Mouse (Mus musculus) left cerebral cortex, postnatal 36 days (tissue): ENCODE data around the gene Olfr855. TPM values are rescaled to one million over a fixed set of nuclear protein-coding genes. Genes with fewer than 3 reads are reported as not detected.

Experiments
- DNase-seq, 2 experiments: peaks; one replicate each; pipeline ENCODE4 v3.0.0; 2021 to 2022; ENCODE audit warnings: low spot score in 2 of 2, mixed read lengths in 1 of 2
- intact Hi-C: fragments of 180-260 bp; cut with DNase I; formaldehyde crosslinking; loops from one replicate; pipeline ENCODE4 v1.15.1; 2025
- total RNA-seq, 2 experiments: library from RNA; stranded (reverse); gene quantifications; 2 replicates each; pipeline ENCODE4 v1.2.3; 2021

The Olfr855 gene
- not detected for total RNA-seq

DNA sequence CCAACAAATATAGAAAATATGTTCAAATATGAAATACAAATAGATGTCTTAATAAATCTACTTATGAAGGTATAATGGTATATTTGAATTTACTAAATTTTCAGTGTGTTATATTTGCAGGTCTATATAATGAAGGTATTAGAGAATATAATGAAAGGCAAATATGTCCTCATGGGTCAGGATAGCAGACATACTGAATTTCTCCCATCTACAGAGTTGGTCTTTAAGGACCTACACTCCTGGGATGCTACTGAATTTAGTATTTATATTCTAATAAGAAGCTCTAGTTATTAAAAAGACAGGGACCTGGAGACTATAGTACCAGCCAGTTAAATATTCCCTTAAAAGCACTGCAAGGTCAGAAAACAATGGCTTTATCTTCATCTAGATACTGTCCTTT, at the start of gene Olfr855:
Gene Olfr855 (plus strand): TSS at position 301 of the 400 bp plus-strand sequence.
- no peak for DNase-seq
- intact Hi-C loops: no loop called here

DNA sequence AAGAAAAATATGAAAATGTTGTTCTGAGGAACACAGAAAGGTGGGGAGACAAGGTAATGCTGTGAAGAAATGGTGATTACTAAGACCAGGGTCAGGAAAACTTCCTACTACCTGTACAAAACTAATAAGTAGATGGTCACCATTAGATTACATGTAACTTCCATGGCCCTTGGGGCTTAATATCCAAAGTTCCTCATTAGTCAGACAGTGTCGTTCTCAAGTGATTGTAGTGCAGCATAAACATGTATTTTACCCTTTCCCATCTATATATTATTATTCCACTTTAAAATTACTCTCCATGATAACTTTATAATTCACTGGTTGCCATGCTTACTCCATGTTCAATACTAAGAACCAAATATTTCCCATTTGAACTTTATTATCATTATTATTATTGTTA, 41.4 kb upstream of the Olfr855 start, which contains the start of gene Olfr853:
Gene Olfr853 (minus strand): TSS at position 101 of the 400 bp plus-strand sequence.
- intact Hi-C loops: no loop called here
- DNase-seq: no peak

GRCm38 (mm10) chr9:19567282-19567681, 15.1 kb upstream of the Olfr855 start, which contains the start of gene Olfr854:
Olfr854 (minus strand) TSS chr9:19567382.
- intact Hi-C loops: no loop called here
- DNase-seq: no peak

GRCm38 (mm10) chr9:19621297-19621696, 38.9 kb downstream of the Olfr855 start:
- DNase-seq: no peak
- intact Hi-C loops: no loop called here

DNA sequence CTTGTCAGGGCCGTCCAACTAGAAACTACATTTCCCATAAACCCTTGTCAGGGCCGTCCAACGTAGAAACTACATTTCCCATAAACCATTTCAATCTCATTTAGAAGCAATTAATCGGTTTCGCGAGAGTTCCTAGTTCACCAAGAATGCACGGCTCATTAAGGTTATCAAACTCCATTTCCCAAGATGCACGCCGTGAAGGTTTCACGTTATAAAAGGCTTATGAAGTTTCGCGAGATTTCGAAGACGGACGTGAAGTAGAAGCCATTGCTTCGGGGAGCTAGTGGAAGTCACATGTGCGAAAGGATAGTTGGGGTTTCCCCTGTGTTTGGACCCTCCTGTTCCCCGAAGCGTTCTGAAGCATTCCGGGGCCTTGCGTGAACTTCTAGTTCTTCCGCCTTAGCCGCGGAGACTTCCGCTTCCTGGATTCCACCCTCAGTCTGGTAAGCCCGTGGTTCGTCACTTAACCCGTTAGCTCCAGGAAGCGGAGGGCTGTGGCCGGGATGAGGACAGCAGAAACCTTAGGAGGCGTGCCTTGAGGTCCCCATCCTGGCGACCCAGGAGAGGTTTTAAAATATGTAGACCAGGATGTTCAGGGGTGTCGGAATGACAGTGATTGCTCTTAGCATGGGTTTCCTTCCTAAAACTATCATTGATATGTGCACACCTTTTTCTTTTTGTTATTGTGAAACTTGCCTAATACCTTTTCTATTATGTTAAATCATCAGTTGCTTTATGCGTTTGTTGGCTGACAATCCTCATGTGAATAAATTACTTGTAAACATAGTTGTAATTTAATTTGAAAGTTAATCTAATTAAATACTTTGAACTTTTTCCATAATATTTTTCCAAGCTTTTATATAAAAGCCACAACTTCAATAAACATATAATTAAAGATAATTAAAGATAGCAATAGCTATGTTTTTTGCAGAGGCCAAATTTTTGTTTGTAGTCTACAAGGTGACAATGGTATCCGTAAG, 39.7 kb downstream of the Olfr855 start, which contains the start of gene Zfp317:
Gene Zfp317 (plus strand): TSS at position 260 of the 980 bp plus-strand sequence.
- DNase-seq: peak; percentile 89 to 91

GRCm38 (mm10) chr9:19629574-19629973, 47.2 kb downstream of the Olfr855 start:
- no peak for DNase-seq
- intact Hi-C loops: no loop called here

More for the DNA sequence above, 39.7 kb downstream of the Olfr855 start, which contains the start of gene Zfp317:
- intact Hi-C loops: no loop called here

Other genes with a start within 250 kb of the Olfr855 start
- not detected for gene Olfr845, start 246.2 kb upstream of the Olfr855 start, total RNA-seq
- not detected for gene Olfr846, start 218.6 kb upstream of the Olfr855 start, total RNA-seq
- not detected for gene Olfr847, start 203.9 kb upstream of the Olfr855 start, total RNA-seq
- not detected for gene Olfr849, start 142.4 kb upstream of the Olfr855 start, total RNA-seq
- not detected for gene Olfr850, start 104.4 kb upstream of the Olfr855 start, total RNA-seq
- gene Olfr851, start 89.3 kb upstream of the Olfr855 start, total RNA-seq: not detected
- gene Olfr853, start 41.5 kb upstream of the Olfr855 start, total RNA-seq: not detected
- gene Olfr854, start 15.2 kb upstream of the Olfr855 start, total RNA-seq: not detected
- gene Zfp317, start 39.5 kb downstream of the Olfr855 start, total RNA-seq: 10 to 100 TPM; 19.7 to 21.9 TPM
- not detected for gene Olfr857, start 126.8 kb downstream of the Olfr855 start, total RNA-seq
- not detected for gene Olfr58, start 197.7 kb downstream of the Olfr855 start, total RNA-seq
- gene Olfr859, start 222.3 kb downstream of the Olfr855 start, total RNA-seq: not detected